ENCODE assay signal across 26 mouse cellular contexts in genomic region chr3:138210432-138211075, GRCm38 (mm10). TPM values are rescaled to one million over a fixed set of nuclear protein-coding genes. Genes with fewer than 3 reads are reported as not detected.
"Had no signal": no experiment of that assay in that cellular context is flagged by ENCODE, and none has a peak within 500 bp of the region (broad histone marks: within the 10 kb centered on the region; RNA-seq: fewer than 3 reads in every experiment).

No protein-coding gene starts in this region.

- H3K4me2 ChIP-seq: kidney, embryonic 15.5 days; limb, embryonic 13.5 days; midbrain, embryonic 11.5 days; midbrain, embryonic 15.5 days; neural tube, embryonic 12.5 days; stomach, embryonic 15.5 days had no signal

- H3K27me3 ChIP-seq: kidney, embryonic 15.5 days; limb, embryonic 13.5 days; midbrain, embryonic 15.5 days; neural tube, embryonic 12.5 days; stomach, embryonic 15.5 days had no signal

- ATAC-seq: lung, postnatal 0 days; midbrain, embryonic 15.5 days had no signal

- H3K4me1 ChIP-seq: limb, embryonic 13.5 days; midbrain, embryonic 15.5 days; neural tube, embryonic 12.5 days; stomach, embryonic 15.5 days had no signal

- H3K9me3 ChIP-seq: limb, embryonic 13.5 days; midbrain, embryonic 15.5 days; neural tube, embryonic 12.5 days; stomach, embryonic 15.5 days had no signal

- H3K27ac ChIP-seq: kidney, embryonic 15.5 days; limb, embryonic 13.5 days; liver, embryonic 14.5 days; macrophage; midbrain, embryonic 15.5 days; neural tube, embryonic 12.5 days; stomach, embryonic 15.5 days had no signal

- H3K4me3 ChIP-seq: kidney, embryonic 15.5 days; limb, embryonic 13.5 days; megakaryocyte, embryonic 14.5 days; midbrain, embryonic 15.5 days; neural tube, embryonic 12.5 days; stomach, embryonic 15.5 days had no signal

- H3K36me3 ChIP-seq: kidney, embryonic 15.5 days; limb, embryonic 13.5 days; midbrain, embryonic 15.5 days; neural tube, embryonic 12.5 days; stomach, embryonic 15.5 days had no signal

- DNase-seq: kidney, adult 2 months; kidney, postnatal 14 days; left cerebral cortex, postnatal 4 days; lung, adult 2 months; right cerebral cortex, postnatal 14 days; thymus, adult 2 months; thymus, postnatal 25 days had no signal

- H3K9ac ChIP-seq: kidney, embryonic 15.5 days; limb, embryonic 13.5 days; liver, embryonic 14.5 days; midbrain, embryonic 15.5 days; neural tube, embryonic 12.5 days; stomach, embryonic 15.5 days had no signal

RNA-seq across cellular contexts. Expression of gene Adh7, which starts 7.0 kb away (rescaled TPM):
- total RNA-seq: left cerebral cortex, adult 18-20 months; monocyte, adult 5-6 weeks; neutrophil, adult 5-6 weeks had no signal
- polyA plus RNA-seq: large intestine, adult 2 months; macrophage; neural tube, embryonic 12.5 days; spleen, adult 2 months had no signal

RNA-seq across cellular contexts. Expression of gene 4930579F01Rik, which starts 16.9 kb away (rescaled TPM):
- total RNA-seq: layer of hippocampus, adult 8-10 months; layer of hippocampus, postnatal 14 days; left cerebral cortex, adult 18-20 months; left cerebral cortex, postnatal 10 days; left cerebral cortex, postnatal 4 days; liver, adult 2 months; monocyte, adult 5-6 weeks; neutrophil, adult 5-6 weeks had no signal
- polyA plus RNA-seq: kidney, adult 2 months; large intestine, adult 2 months; liver, adult 2 months; liver, embryonic 14.5 days; lung, adult 2 months; lung, postnatal 0 days; macrophage; midbrain, embryonic 11.5 days; midbrain, embryonic 15.5 days; neural tube, embryonic 12.5 days; spleen, adult 2 months; thymus, adult 2 months had no signal

RNA-seq across cellular contexts. Expression of gene Adh1, which starts 50.2 kb away (rescaled TPM):
- total RNA-seq: monocyte, adult 5-6 weeks had no signal
- polyA plus RNA-seq: macrophage had no signal
